8 mouse cellular contexts compared by ENCODE assay signal in the genomic region with DNA sequence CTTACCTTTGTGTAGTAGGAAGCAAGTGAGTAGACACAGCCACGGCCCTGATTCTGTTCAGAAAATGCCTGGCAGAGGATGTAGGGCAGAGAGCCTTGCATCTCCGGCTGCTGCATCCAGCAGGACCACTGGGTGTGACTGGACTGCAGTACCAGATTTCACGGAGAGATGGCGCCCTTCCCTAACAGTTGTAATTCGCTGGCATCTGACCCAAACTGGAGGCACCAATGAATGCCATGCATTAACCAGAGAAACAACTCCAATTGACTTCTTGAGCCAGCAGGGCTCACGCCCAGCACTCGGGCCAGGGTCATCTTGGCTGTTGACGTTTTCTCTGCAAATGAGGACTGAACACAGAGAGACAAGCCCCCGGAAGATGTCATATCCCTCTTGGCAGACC. TPM values are rescaled to one million over a fixed set of nuclear protein-coding genes. Genes with fewer than 3 reads are reported as not detected.
DNase-seq lines count a peak whose midpoint lies in the region; ATAC-seq and TF ChIP-seq lines count a peak whose summit lies in the region.

No protein-coding gene starts in this region.

- intact Hi-C loops in gastrocnemius, postnatal 36 days (cut with DNase I): no loop called here

- TF ChIP-seq POLR2A in limb, embryonic 14.5 days (IDR thresholded peaks at IDR 0.05; ENCODE audit: borderline replicate concordance, extremely low read depth, insufficient read depth, insufficient read length): no peak
- TF ChIP-seq POLR2A in myocyte (IDR thresholded peaks at IDR 0.05; ENCODE audit: insufficient read length, low read depth): no peak

- DNase-seq in cerebellum, adult 11-12 months: no peak
- peak; percentile 95 for DNase-seq in embryo, embryonic 10.5 days (ENCODE audit: low spot score)
- DNase-seq in gastrocnemius, postnatal 36 days: peak; percentile 85 to 95
- peak; percentile 93 for DNase-seq in limb, embryonic 14.5 days (ENCODE audit: low spot score)
- DNase-seq in spleen, postnatal 4 days (ENCODE audit: low spot score in 2 of 2): peak; percentile 77 to 93

- H3ac ChIP-seq in myocyte (ENCODE audit: control insufficient read depth, insufficient read length): no peak overlapping the region

- H3K4me3 ChIP-seq in kidney, embryonic 15.5 days (replicated peaks): no peak overlapping the region
- H3K4me3 ChIP-seq in limb, embryonic 14.5 days (replicated peaks; ENCODE audit: low read length): no peak overlapping the region
- H3K4me3 ChIP-seq in myocyte: no peak overlapping the region

- peaks cover 16% of the 10 kb centered on the region for H3K79me2 ChIP-seq in myocyte (ENCODE audit: control insufficient read depth, insufficient read depth)

- ATAC-seq in cerebellum, adult (ENCODE audit: insufficient number of reproducible peaks, low FRiP score, low TSS enrichment): peak; percentile 26; the same call in 1 of the 2 replicates
- 0 out of 2 replicates have a peak, but pooled peaks have one; percentile 30 for ATAC-seq in kidney, embryonic 15.5 days (replicated peaks; ENCODE audit: low FRiP score)
- peak; percentile 1; the same call in 1 of the 2 replicates for ATAC-seq in limb, embryonic 14.5 days (ENCODE audit: low FRiP score, low read depth)

- WGBS in kidney, embryonic 15.5 days: 7% methylated on average over 9 of the region's 9 CpGs
- WGBS in limb, embryonic 14.5 days: 6% methylated on average over 9 of the region's 9 CpGs

- H3K27ac ChIP-seq in kidney, embryonic 15.5 days: no peak overlapping the region
- no peak overlapping the region for H3K27ac ChIP-seq in limb, embryonic 14.5 days (replicated peaks; ENCODE audit: low read depth, low read length)

- no peaks in the 10 kb centered on the region for H3K9me3 ChIP-seq in kidney, embryonic 15.5 days (replicated peaks)
- H3K9me3 ChIP-seq in limb, embryonic 14.5 days (ENCODE audit: control insufficient read depth, low read length): no peaks in the 10 kb centered on the region

- no peaks in the 10 kb centered on the region for H3K36me3 ChIP-seq in kidney, embryonic 15.5 days
- H3K36me3 ChIP-seq in limb, embryonic 14.5 days (ENCODE audit: control insufficient read depth, insufficient read depth, low read length): no peaks in the 10 kb centered on the region
- no peaks in the 10 kb centered on the region for H3K36me3 ChIP-seq in myocyte (ENCODE audit: control insufficient read depth, insufficient read depth)

- peaks cover 22% of the 10 kb centered on the region for H3K4me1 ChIP-seq in kidney, embryonic 15.5 days
- H3K4me1 ChIP-seq in limb, embryonic 14.5 days (ENCODE audit: control insufficient read depth, insufficient read depth, low read length): peaks cover 14% of the 10 kb centered on the region

- peaks cover 28% of the 10 kb centered on the region for H3K27me3 ChIP-seq in kidney, embryonic 15.5 days
- no peaks in the 10 kb centered on the region for H3K27me3 ChIP-seq in limb, embryonic 14.5 days (ENCODE audit: control insufficient read depth, insufficient read depth, low read length)
- peaks cover 23% of the 10 kb centered on the region for H3K27me3 ChIP-seq in myocyte (ENCODE audit: control insufficient read depth, insufficient read depth, insufficient read length)

- 0 out of 2 replicates have a peak overlapping the region, but pooled peaks have one; percentile 7 for H3K4me2 ChIP-seq in kidney, embryonic 15.5 days
- 0 out of 2 replicates have a peak overlapping the region, but pooled peaks have one; percentile 98 for H3K4me2 ChIP-seq in limb, embryonic 14.5 days (replicated peaks; ENCODE audit: low read depth, low read length, severe bottlenecking)
- peak overlapping the region; percentile 85 for H3K4me2 ChIP-seq in myocyte (ENCODE audit: low read depth)

- H3K9ac ChIP-seq in kidney, embryonic 15.5 days: no peak overlapping the region
- H3K9ac ChIP-seq in limb, embryonic 14.5 days (ENCODE audit: low read depth, low read length, severe bottlenecking): no peak overlapping the region

TF ChIP-seq in myocyte, 11 proteins besides CTCF, POLR2A, EP300 and RAD21:
- no peak for TF ChIP-seq E2F4 (IDR thresholded peaks at IDR 0.05; ENCODE audit: insufficient read depth)
- no peak for TF ChIP-seq TCF12 (IDR thresholded peaks at IDR 0.05; ENCODE audit: insufficient read depth, poor library complexity, severe bottlenecking)
- TF ChIP-seq MYOD1 (IDR thresholded peaks at IDR 0.05; ENCODE audit: control insufficient read depth in 1 of 3, insufficient read length in 2 of 3, low read depth in 2 of 3): no peak
- TF ChIP-seq REST (IDR thresholded peaks at IDR 0.05; ENCODE audit: insufficient read depth, insufficient read length): no peak
- no peak for TF ChIP-seq TCF3 (IDR thresholded peaks at IDR 0.05; ENCODE audit: insufficient read length, low read depth)
- no peak for TF ChIP-seq USF1 (IDR thresholded peaks at IDR 0.05; ENCODE audit: low read depth)
- TF ChIP-seq MYOG (IDR thresholded peaks at IDR 0.05; ENCODE audit: control insufficient read depth in 1 of 3, insufficient read depth in 1 of 3, insufficient read length in 2 of 3, low read depth in 2 of 3): no peak
- no peak for TF ChIP-seq CEBPB (IDR thresholded peaks at IDR 0.05; ENCODE audit: insufficient read depth, poor library complexity, severe bottlenecking)
- TF ChIP-seq POLR2AphosphoS2 (IDR thresholded peaks at IDR 0.05; ENCODE audit: insufficient read length, low read depth): no peak
- TF ChIP-seq SRF (IDR thresholded peaks at IDR 0.05; ENCODE audit: control insufficient read depth, insufficient read length, low read depth): no peak
- TF ChIP-seq MAX (IDR thresholded peaks at IDR 0.05; ENCODE audit: low read depth): no peak

RNA-seq across cellular contexts. Expression of a gene that starts 11.4 kb away (rescaled TPM):
- 1 to 10 TPM; 5.5 to 6.8 TPM for total RNA-seq in gastrocnemius, postnatal 36 days (2021)
- polyA plus RNA-seq in kidney, embryonic 15.5 days (2015; fragmentation: Nextera tagmentation; extraction: Ambion mirVana): 15.0 and 16.9 TPM in 2 replicates
- 42.1 and 45.2 TPM in 2 replicates for polyA plus RNA-seq in limb, embryonic 14.5 days (2012; rRNA removed)
- 24.6 and 32.6 TPM in 2 replicates for polyA plus RNA-seq in limb, embryonic 14.5 days (2014; fragmentation: Nextera tagmentation; extraction: Ambion mirVana)
- polyA plus RNA-seq in myocyte (2012; fragmentation: generic; extraction: Trizol): 57.5 TPM

Comparison
In these comparisons a context has a peak if more than half of its experiments do, and no peak if none do; other contexts are left out.
1. H3K4me2 ChIP-seq: peak in every context shown above with its lines; median percentile 98 in limb, embryonic 14.5 days; 85 in myocyte; 7 in kidney, embryonic 15.5 days.